Mouse (Mus musculus) G1E (cell line): Measurements from ENCODE around the gene Adh1.

Experiments used
- CTCF ChIP-seq: IDR thresholded peaks from 2 replicates; pipeline ENCODE4 v1.5.1; 2012; ENCODE audit warnings: low read depth, low read length, inconsistent platforms, mixed read lengths
- GATA1 ChIP-seq: IDR thresholded peaks from 2 replicates; pipeline ENCODE4 v1.6.1; 2012; ENCODE audit warnings: borderline replicate concordance, low read length, inconsistent platforms, mixed read lengths
- GATA2 ChIP-seq: IDR thresholded peaks from 2 replicates; pipeline ENCODE4 v1.6.1; 2012; ENCODE audit warnings: low read depth, low read length, inconsistent platforms, borderline replicate concordance
- POLR2AphosphoS5 ChIP-seq: IDR thresholded peaks from 2 replicates; pipeline ENCODE4 v1.6.1; 2012; ENCODE audit warnings: low read depth, low read length, inconsistent platforms; ENCODE audit not compliant: insufficient replicate concordance
- TAL1 ChIP-seq: conservative IDR thresholded peaks from 2 replicates; pipeline ENCODE4 v1.6.1; 2012; ENCODE audit warnings: low read depth, low read length, inconsistent platforms, mixed read lengths

DNA sequence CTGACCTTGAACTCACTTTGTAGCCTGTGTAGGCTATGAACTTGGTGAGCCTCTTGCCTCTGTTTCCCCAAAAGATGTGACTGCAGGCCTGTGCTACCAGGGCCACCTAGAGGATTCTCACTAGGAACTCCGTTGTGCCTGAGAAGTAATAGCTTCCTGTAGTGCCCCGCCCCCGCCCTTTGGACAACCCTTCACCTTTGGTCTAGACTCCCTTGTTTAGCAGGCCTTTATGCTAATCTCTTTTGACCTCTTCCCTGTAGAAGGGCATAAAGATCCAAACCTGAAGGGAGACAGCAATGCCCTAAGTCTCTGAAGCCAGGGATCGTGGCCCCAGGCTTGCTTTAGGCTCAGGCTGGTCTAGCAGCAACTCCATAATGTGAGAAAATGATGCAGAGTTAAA lies 38.3 kb upstream of the Adh1 start:
- TF ChIP-seq GATA1 (no peak), CTCF (no peak), TAL1 (no peak), POLR2AphosphoS5 (no peak), GATA2 (no peak)
